Mouse (Mus musculus): ENCODE measurements around the gene Bsn.

The Bsn gene

DNA sequence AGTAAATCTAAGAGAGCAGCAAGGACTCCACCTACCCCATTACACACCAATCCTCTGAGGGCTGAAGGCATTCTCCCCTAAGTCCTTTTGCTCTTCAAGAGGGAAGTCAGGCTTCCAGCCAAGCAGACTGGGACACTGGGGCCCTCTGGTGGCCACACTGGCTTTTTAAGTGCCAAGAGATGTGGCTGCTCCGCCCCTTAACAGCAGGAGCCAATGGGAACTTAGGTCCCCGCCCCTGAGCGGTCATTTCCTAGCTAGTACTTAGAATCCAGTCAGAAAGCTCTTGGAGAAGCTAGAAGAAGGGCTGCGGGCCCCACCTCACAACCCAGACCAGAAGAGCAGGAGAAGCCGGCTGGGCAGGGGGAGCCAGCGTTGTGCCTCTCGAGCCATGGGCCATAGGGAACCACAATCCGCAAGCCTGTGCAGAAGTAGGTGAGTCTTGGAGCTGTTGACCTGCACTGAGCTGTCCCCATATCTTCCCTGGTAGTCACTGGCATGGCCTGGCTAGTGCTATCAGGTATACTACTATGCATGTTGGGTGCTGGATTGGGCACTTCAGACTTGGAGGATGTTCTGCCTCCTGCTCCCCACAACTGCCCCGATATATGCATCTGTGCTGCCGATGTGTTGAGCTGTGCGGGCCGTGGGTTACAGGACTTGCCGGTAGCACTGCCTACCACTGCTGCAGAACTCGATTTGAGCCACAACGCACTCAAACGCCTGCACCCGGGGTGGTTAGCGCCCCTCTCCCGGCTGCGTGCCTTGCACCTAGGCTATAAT, 137.1 kb downstream of the Bsn start, which contains the start of gene Amigo3:
TSS of gene Amigo3 (plus strand) at position 275 of the 780 bp plus-strand sequence.
- DNase-seq: peak; percentile 98

DNA sequence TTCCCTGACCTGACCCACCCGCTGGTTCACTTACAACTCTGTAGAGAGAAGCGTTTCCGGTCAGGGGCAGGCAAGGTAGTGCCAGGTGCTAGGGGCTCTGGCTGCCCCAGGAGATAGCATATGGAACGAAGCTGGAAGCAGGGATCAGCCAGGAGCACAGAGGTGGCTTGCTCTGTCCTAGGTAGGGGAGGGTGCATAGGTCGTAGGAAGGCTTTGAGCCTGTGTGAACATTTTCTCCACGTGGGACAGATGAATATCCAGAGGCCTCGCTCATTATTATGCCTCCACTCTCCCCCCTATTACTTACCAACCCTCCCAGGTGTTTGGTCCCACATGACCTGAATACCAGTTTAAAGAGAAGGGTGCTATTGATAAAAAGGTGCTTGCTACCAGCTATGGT, 137.8 kb downstream of the Bsn start:
- no peak for DNase-seq

DNA sequence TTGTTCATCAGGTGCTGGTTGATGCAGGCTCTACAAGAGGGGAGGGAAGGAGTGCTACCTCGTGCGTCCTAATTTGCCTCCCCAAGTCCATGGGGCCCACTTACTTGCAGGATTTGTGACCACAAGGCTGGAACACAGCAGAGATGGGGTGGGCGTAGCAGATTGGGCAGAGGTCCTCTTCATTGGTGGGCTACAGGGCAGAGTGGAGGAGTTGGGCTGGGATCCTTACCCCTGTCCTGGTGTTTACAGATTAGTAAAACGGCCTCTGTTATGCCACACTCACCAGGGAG, 138.3 kb downstream of the Bsn start:
- no peak for DNase-seq

DNA sequence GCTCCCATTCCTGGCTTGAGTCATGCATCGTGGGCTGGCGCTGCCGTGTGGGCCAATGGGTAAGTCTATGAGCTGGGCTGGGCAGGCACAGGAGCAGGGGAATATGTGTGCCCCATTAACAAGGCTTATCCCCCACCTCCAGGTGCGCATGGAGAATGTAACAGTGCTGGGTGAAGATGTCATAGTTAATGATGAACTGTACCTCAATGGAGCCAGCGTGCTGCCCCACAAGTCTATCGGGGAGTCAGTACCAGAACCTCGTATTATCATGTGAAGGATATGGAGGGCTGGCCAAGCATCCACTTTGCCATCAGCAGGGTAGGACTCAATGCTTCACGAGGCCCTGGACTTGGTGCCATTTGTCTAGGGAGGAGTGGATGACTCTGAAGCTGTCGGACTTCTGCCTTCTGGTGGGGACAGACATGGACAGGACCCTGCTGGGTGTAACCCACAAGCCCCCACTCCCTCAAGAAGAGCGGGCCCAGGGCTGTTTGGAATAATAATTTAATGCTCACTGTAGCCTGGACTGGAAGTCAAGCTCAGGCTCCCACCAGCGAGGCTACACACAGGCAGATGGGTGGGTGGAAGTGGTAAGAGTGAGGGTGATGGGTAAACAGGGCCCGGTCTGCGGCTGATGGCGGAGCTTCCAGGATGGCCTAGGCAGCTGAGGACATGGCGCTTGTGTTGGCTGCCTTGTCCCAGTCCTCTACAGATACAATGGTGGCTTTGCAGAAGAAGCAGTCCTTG, 138.8 kb downstream of the Bsn start:
- DNase-seq: no peak

DNA sequence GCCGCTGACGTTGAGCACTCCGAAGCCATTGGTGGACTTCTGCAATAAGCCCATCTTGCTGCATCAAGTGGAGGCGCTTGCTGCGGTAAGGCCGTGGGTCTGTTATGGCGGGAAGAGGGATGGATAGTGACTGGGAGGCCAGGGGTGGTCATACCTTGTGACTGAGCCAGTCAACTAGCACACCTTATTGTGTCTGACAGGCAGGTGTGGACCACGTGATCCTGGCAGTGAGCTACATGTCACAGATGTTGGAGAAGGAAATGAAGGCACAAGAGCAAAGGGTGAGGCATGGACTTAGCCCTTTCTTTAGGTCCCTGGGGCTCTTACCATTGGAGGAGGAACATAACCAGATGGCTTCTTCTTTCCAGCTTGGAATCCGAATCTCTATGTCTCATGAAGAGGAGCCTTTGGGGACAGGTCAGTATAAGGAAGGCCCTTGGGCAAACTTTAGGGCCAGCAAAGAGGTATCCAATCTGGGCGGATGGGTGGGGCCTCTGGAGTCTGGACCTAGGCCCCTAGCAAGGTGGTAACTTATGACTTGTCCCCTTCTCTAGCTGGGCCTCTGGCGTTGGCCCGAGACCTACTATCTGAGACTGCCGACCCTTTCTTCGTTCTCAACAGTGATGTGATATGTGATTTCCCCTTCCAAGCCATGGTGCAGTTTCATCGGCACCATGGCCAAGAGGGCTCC, 140.5 kb downstream of the Bsn start:
- DNase-seq: no peak

DNA sequence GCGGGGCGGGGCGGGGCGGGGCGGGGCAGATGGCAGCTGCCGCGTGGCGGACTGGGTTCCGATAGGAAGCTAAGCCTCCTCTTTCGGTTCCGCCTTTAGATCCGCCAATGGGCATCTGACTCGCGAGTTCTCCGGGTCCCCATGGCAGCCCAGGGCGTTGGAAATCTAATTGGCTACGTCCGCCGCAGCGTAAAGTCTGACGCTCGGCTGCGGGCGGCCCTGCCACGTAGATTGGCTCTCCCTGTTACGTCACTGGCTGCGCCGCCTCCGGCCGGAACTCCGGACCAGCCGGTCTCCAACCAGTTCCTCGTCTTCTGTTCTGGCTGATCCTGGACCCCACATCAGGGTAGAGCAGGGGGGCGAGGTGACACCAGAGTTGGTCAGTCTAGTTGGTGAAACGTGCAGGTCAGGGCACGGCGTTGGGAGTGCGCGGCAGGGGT, 141.1 kb downstream of the Bsn start, which contains the start of gene Gmppb:
TSS of gene Gmppb (plus strand) at position 227 of the 440 bp plus-strand sequence.
- peak; percentile 98 for DNase-seq

DNA sequence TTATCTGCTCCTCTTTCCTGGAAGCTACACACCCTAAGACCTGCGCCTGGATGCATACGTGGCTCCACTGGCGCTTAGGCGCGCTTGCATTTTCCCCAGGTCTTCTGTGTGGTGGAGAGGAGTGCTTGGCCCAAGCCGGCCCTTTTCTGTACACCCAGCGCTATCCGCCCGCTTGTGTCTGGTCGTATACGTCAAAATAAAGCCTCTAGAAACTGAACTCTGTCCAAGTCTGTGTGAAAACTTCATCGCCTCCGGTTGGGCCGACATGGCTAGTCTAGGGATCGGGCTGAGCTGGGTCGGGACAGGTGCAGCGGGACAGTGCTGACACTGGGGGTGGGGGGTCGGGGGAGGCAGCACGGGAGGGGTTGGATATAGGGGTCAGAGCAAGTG, 141.6 kb downstream of the Bsn start:
- no peak for DNase-seq

DNA sequence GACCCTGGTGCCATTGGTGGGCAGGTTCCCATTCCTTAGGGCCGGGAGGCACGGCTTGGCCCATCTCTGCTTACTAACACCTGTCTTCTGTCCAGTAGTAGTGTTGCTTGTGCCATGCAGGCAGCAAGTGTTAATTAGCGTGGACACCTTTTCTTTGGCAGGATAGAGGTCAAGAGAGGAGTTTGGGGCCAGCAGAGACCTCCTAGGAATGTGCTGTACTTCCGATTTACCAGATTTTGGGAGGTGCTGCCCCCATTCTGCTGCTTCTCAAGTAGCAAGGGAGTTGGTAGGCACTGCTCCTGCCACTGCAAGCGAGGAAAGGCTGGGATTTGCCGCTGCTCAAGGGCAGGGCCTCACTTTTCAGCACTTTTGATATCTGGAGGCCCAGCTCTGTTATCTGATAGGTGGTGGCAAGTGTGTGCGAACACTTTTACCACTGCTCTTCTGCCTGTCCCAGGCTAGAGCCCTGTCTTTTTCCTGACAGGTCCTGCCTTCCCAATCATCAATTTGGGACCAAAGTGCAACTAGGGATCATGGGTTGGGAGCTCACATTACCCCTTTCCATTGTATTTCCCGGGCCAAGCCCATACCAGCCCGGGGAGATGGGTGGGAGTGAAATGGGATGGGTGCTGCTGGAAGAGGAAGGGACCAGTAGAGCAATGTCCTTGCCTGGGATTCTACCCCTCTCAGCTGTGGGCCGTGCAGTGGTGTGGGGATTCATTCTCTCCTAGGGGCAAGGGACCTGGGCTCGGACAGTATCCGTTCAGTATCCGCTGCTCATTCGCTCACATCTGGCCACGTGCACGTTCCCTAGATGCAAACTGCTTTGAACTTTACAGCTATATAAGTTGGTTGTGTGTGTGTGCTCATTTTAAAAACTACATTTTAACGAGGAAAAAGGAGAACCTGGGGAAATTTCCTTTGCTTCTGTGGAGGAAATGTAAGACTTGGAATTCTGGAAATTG, 142.3 kb downstream of the Bsn start:
- DNase-seq: no peak

DNA sequence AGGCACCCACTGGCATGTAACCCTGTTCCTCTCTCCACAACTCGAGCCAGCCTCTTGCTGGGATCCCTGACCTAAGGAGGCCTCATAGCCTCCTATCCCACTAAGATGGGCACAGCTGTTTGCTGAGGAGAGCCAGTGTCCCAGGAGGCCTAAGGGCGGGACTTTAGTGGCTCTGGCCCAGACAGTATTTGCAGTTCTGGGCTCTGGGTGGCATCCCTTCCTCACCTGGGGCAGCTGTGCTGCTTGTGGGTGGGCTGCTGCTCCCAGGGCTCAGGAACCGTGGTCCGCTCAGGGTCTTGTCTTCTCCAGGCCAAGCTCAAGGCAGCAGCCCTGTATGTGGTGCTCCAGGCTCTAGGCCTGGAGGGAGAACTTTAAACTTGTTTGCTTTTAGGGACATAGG, 143.6 kb downstream of the Bsn start:
- DNase-seq: no peak
